Mouse (Mus musculus) midbrain, embryonic 10.5 days (tissue): ENCODE measurements around the gene 4933402J07Rik. TPM values are rescaled to one million over a fixed set of nuclear protein-coding genes. Genes with fewer than 3 reads are reported as not detected.

Experiments
- DNase-seq: peaks from one replicate; pipeline ENCODE4 v3.0.0-alpha.2; 2017; ENCODE audit warnings: low spot score
- H3K27ac ChIP-seq: fragments of 300-500 bp; sonication (generic); replicated peaks from 2 replicates; pipeline ENCODE4 v1.5.1; 2016; ENCODE audit warnings: mild to moderate bottlenecking
- H3K27me3 ChIP-seq: fragments of 300-500 bp; sonication (generic); 2 replicates; pipeline ENCODE4 v1.6.1; 2016; ENCODE audit warnings: low read depth, mild to moderate bottlenecking; ENCODE audit not compliant: poor library complexity, severe bottlenecking
- H3K36me3 ChIP-seq: fragments of 300-500 bp; sonication (generic); 2 replicates; pipeline ENCODE4 v1.6.1; 2016; ENCODE audit warnings: mild to moderate bottlenecking, moderate library complexity
- H3K4me1 ChIP-seq: fragments of 300-500 bp; sonication (generic); 2 replicates; pipeline ENCODE4 v1.6.1; 2016
- H3K4me3 ChIP-seq: fragments of 300-500 bp; sonication (generic); 2 replicates; pipeline ENCODE4 v1.5.1; 2016; ENCODE audit warnings: mild to moderate bottlenecking, moderate library complexity
- H3K9me3 ChIP-seq: fragments of 300-500 bp; sonication (generic); replicated peaks from 2 replicates; pipeline ENCODE4 v1.6.1; 2016; ENCODE audit warnings: mild to moderate bottlenecking
- WGBS: fragments of 180-500 bp; shearing (Covaris S2); methylation state at CpG from one replicate; pipeline ENCODE4 v1.1.7; 2016; 5-methylcytosine and 5-hydroxymethylcytosine counted together
- polyA plus RNA-seq: library from polyadenylated mRNA; unstranded; fragments of >200 nt; fragmentation: Nextera tagmentation; extraction: Ambion mirVana; gene quantifications from 2 replicates; pipeline ENCODE4 v1.2.1, GENCODE M21; 2016

4933402J07Rik gene
- polyA plus RNA-seq, 1 experiment from 2014 or later: not detected

GRCm38 (mm10) chr8:87569706-87570563 is 6.3 kb downstream of the 4933402J07Rik start:
- H3K27me3 ChIP-seq: peaks cover 18% of the 10 kb centered on the region; the same call in 1 of the 2 replicates
- peak; percentile 36 for DNase-seq
- no peaks in the 10 kb centered on the region for H3K36me3 ChIP-seq
- peaks cover 21% of the 10 kb centered on the region for H3K4me1 ChIP-seq
- peak overlapping the region; percentile 81 for H3K27ac ChIP-seq
- no peaks in the 10 kb centered on the region for H3K9me3 ChIP-seq
- peak overlapping the region; percentile 45 for H3K4me3 ChIP-seq
- 32% methylated on average over 13 of the region's 13 CpGs for WGBS

GRCm38 (mm10) chr8:87570564-87570855 is 6.9 kb downstream of the 4933402J07Rik start:
- Histone ChIP-seq H3K27ac (peak overlapping the region; percentile 81), H3K9me3 (no peaks in the 10 kb centered on the region), H3K4me1 (peaks cover 21% of the 10 kb centered on the region), H3K36me3 (no peaks in the 10 kb centered on the region), H3K27me3 (peaks cover 18% of the 10 kb centered on the region; the same call in 1 of the 2 replicates), H3K4me3 (peak overlapping the region; percentile 45)
- DNase-seq: no peak
- WGBS: 3% methylated on average over 8 of the region's 8 CpGs

DNA sequence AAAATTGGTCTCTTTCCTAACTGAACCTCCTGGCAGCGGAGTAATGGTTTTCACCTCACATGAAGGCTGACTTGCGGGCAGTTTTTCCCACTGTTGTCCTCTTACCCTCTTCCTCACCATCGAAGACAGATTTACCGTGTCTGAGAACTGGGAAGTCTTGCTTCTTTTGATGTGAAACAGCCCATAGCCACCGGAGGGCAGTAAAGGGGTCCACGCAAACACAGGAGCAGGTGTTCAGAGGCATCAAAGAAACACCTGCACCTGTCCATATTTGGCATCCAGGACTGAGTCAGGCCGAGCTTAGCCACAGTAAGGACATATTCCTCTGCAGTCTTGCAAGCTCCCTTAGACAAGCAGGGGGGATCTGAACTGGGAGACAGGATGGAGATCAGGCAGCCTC is 7.2 kb downstream of the 4933402J07Rik start:
- WGBS: 11% methylated on average over 7 of the region's 7 CpGs
- peaks cover 21% of the 10 kb centered on the region for H3K4me1 ChIP-seq
- H3K27ac ChIP-seq: peak overlapping the region; percentile 81
- H3K36me3 ChIP-seq: no peaks in the 10 kb centered on the region
- H3K4me3 ChIP-seq: peak overlapping the region; percentile 45
- peak; percentile 21 for DNase-seq
- H3K27me3 ChIP-seq: peaks cover 18% of the 10 kb centered on the region; the same call in 1 of the 2 replicates
- H3K9me3 ChIP-seq: no peaks in the 10 kb centered on the region

DNA sequence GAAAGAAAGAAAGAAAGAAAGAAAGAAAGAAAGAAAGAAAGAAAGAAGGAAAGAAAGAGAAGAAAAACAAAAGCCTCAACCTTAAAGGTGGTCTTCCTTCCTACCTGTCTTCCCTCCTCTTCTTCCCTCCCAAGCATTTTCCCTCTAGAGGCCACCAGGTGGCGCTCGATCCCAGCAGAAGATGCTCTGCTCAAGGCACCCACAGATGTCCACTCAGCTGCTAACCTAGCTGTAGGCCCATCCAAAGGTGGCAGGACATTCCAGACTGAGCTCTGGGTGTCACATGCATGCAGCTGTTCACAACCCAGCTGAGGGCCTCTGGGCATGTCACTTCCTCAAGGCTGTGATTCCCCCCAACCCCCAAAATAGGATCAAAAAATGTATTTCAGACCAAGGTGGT is 30.6 kb downstream of the 4933402J07Rik start:
- Histone ChIP-seq H3K27ac (no peak overlapping the region), H3K9me3 (no peaks in the 10 kb centered on the region), H3K27me3 (no peaks in the 10 kb centered on the region), H3K4me1 (0 out of 2 replicates have a peak, but pooled peaks cover 2% of the 10 kb centered on the region), H3K36me3 (no peaks in the 10 kb centered on the region), H3K4me3 (no peak overlapping the region)
- 0% methylated on average over 2 of the region's 2 CpGs for WGBS
- peak; percentile 74 for DNase-seq

GRCm38 (mm10) chr8:87602731-87603130 is 39.1 kb downstream of the 4933402J07Rik start:
- Histone ChIP-seq H3K9me3 (no peaks in the 10 kb centered on the region), H3K36me3 (no peaks in the 10 kb centered on the region), H3K4me3 (no peak overlapping the region), H3K4me1 (0 out of 2 replicates have a peak, but pooled peaks cover 6% of the 10 kb centered on the region), H3K27ac (no peak overlapping the region), H3K27me3 (0 out of 2 replicates have a peak, but pooled peaks cover 10% of the 10 kb centered on the region)
- 88% methylated on average over 2 of the region's 2 CpGs for WGBS
- no peak for DNase-seq

DNA sequence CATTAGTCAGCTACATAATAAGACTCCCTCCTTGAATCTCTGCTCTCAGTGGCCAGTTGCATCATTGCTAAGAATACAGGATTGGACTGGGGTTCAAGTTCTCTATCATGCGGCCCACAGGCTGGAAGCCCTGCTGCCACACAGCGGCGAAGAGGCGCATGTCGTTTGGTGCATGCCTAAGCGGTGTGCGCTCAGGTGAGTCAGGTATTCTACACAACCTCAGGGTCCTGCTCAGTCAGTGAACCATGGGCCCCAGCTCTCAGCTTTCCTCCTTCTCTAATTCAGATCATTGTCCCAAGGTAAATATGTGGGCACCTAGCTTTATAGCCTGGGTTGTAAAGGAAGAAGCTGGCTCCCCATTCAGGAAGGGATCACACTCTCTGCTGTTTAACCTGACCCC is 45.5 kb downstream of the 4933402J07Rik start:
- DNase-seq: no peak
- Histone ChIP-seq H3K36me3 (no peaks in the 10 kb centered on the region), H3K4me1 (no peaks in the 10 kb centered on the region), H3K27me3 (no peaks in the 10 kb centered on the region), H3K27ac (no peak overlapping the region), H3K4me3 (no peak overlapping the region), H3K9me3 (no peaks in the 10 kb centered on the region)
- 95% methylated on average over 7 of the region's 7 CpGs for WGBS

DNA sequence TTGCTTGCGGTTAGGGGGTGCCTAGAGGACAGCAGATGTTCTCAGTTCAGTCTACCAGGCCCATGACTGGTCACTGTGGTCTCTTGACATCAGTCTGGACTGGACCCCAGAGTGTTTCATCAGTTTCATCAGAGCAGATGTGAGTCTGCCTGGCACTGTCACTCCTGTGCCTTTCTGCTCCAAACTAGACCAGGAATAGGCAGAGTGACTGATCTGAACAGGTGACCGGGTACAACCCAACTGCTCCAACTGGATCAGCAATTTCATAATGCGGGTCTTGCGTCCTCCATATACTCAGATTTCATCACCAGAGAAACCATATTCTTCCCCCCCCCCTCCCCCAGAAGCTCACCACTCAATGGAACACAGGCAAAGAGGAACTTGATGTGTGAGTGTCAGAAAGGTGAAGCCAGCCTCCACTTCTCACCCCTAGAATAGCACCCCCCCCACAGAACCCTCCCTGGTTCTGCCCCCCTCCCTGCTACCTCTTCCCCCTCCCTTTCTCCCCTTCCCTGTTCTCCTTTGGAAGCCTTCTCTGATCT is 46.1 kb downstream of the 4933402J07Rik start:
- 92% methylated on average over 4 of the region's 4 CpGs for WGBS
- no peak overlapping the region for H3K4me3 ChIP-seq
- no peaks in the 10 kb centered on the region for H3K4me1 ChIP-seq
- no peaks in the 10 kb centered on the region for H3K36me3 ChIP-seq
- DNase-seq: no peak
- 0 out of 2 replicates have a peak, but pooled peaks cover under 1% of the 10 kb centered on the region for H3K27me3 ChIP-seq
- H3K27ac ChIP-seq: no peak overlapping the region
- no peaks in the 10 kb centered on the region for H3K9me3 ChIP-seq

DNA sequence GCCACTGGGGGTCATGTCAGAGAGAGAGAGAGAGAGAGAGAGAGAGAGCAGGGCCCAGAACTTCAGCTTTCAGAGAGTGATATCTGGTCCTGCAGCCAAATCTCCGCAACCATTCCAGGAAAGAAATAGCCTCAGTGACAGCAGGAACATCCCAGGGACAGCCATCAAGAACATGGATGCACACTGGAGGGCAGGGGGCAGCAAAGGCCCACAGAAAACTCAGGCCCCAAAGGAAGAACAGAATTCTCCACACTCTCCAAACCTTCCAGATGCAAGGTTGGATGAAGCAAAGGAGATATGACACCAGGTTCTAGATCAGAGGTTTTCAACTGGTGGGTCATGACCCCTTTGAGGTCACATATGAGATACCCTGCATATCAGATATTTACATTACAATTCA is 50.0 kb downstream of the 4933402J07Rik start:
- Histone ChIP-seq H3K27me3 (peaks cover 16% of the 10 kb centered on the region), H3K4me1 (peaks cover 9% of the 10 kb centered on the region), H3K27ac (no peak overlapping the region), H3K9me3 (no peaks in the 10 kb centered on the region), H3K36me3 (no peaks in the 10 kb centered on the region), H3K4me3 (no peak overlapping the region)
- WGBS: 95% methylated on average over 1 of the region's 1 CpGs
- no peak for DNase-seq

DNA sequence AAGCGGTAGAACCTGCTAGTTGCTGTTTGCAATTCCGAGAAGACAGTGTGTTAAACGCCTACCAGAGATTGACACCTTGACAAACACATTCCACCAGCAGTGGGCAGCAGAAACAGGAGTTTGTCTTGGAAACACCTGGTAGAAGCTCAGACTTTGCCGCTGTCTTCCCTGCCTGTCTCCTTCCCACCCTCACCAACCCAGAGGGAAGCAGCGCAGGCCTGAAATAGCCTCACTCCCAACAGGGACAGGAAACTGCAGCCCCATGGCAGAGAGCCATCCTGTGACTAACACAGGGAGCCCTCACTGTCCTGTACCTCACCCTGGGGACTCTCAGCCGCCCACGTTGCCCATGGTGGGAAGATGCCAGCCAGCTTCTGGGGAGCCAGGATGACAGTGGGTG is 55.5 kb downstream of the 4933402J07Rik start:
- H3K27ac ChIP-seq: no peak overlapping the region
- H3K9me3 ChIP-seq: no peaks in the 10 kb centered on the region
- 64% methylated on average over 7 of the region's 7 CpGs for WGBS
- H3K4me3 ChIP-seq: no peak overlapping the region
- H3K36me3 ChIP-seq: no peaks in the 10 kb centered on the region
- peaks cover 9% of the 10 kb centered on the region for H3K4me1 ChIP-seq
- H3K27me3 ChIP-seq: peaks cover 16% of the 10 kb centered on the region
- DNase-seq: no peak

DNA sequence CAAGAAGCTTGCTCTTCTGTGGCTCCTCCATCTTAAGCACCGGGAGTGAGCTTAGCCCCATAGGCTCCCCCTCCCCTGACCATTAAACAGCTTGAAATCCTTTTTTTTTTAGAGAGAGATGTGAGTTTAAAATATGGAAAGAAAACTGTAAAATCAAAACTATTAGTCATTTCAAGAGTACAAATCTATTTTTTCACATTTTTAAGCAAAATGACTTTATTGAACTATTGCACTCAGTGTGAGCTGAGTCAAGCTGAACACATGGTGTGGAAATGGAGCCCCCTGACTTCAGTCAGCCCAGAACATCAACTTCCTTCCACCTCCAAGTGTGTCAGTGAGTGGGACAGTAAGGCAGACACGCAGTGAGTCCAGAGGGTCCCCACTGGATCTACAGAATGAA is 55.9 kb downstream of the 4933402J07Rik start:
- Histone ChIP-seq H3K27ac (no peak overlapping the region), H3K36me3 (no peaks in the 10 kb centered on the region), H3K4me1 (peaks cover 9% of the 10 kb centered on the region), H3K9me3 (no peaks in the 10 kb centered on the region), H3K4me3 (no peak overlapping the region), H3K27me3 (peaks cover 16% of the 10 kb centered on the region)
- WGBS: 87% methylated on average over 2 of the region's 2 CpGs
- no peak for DNase-seq

- H3K4me1 ChIP-seq: peaks cover 6% of the 10 kb centered on the region
- H3K4me3 ChIP-seq: no peak overlapping the region
- DNase-seq: no peak
- H3K27me3 ChIP-seq: peaks cover 10% of the 10 kb centered on the region
- no peaks in the 10 kb centered on the region for H3K9me3 ChIP-seq
- H3K27ac ChIP-seq: no peak overlapping the region
- H3K36me3 ChIP-seq: no peaks in the 10 kb centered on the region
- WGBS: 78% methylated on average over 6 of the region's 6 CpGs
Measured at GRCm38 (mm10) chr8:87620225-87620624, 56.6 kb downstream of the 4933402J07Rik start.

DNA sequence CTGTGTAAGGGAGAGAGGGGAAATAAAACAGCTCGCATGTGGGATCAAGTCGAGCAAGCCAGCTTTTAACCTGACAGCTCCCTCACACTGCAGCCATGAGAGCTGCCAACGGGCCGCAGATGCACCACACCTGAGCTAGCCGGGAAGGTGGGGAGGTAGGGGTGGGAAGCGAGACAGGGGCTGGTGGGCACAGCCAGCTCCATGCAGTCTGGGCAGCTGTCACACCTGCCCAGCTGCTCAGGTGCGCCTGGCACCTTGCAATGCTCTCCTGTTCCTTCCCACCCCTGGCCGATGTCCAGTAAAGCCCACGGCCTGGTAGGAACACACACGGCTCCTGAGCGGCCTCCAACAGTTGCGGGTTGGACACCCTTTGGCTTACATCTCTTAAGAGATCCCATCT is 57.5 kb downstream of the 4933402J07Rik start:
- Histone ChIP-seq H3K27ac (no peak overlapping the region), H3K36me3 (no peaks in the 10 kb centered on the region), H3K4me1 (0 out of 2 replicates have a peak, but pooled peaks cover 3% of the 10 kb centered on the region), H3K9me3 (no peaks in the 10 kb centered on the region), H3K4me3 (no peak overlapping the region), H3K27me3 (peaks cover 2% of the 10 kb centered on the region)
- no peak for DNase-seq
- 95% methylated on average over 12 of the region's 12 CpGs for WGBS

- Histone ChIP-seq H3K4me3 (no peak overlapping the region), H3K36me3 (no peaks in the 10 kb centered on the region), H3K27me3 (0 out of 2 replicates have a peak, but pooled peaks cover 9% of the 10 kb centered on the region), H3K4me1 (0 out of 2 replicates have a peak, but pooled peaks cover 4% of the 10 kb centered on the region), H3K27ac (no peak overlapping the region), H3K9me3 (no peaks in the 10 kb centered on the region)
- 56% methylated on average over 6 of the region's 6 CpGs for WGBS
- no peak for DNase-seq
Measured at GRCm38 (mm10) chr8:87629656-87630055, 66.0 kb downstream of the 4933402J07Rik start.
